Mouse (Mus musculus): Measurements from ENCODE around the gene Plcb4.

Plcb4 gene

DNA sequence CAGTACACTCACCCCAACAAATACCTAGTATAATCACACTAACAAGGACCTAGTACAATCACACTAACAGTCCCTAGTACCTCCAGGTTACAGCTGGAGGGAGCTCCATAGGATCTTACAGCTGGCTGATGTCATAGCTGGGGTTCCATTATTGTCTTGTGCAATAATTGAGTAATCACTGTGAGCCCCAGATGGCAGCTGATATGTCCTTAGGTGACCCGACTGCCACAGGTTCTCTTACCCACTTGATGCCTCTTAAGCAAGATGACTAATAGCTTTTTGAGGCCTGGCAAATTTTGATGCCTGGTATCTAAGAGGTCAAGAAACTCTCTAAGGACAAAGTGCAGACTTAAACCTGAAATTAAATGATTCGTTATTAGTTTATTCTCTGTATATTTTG is 194.3 kb downstream of the Plcb4 start:
- DNase-seq (ENCODE audit: low spot score in 2 of 2) = no peak

DNA sequence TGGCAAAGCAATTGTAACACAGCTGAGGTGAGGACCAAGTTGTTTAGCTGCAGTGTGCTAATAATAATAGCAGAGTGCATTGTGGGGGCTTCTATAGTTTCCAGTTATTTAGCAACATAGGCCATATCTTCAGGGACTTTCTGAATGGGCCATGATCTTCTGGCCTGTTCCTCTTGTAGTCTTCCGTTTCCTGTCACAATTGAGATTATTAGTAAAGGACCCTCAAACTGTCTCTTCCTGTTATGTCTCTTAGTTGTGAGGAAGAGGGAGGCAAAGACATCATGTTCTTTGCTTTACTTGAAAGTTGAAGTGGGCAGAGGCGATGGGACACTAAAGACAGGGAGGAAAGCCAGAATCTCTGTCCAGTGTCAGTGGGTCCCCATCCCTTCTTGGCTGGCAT is 195.2 kb downstream of the Plcb4 start:
- DNase-seq (ENCODE audit: low spot score in 2 of 2) = no peak

DNA sequence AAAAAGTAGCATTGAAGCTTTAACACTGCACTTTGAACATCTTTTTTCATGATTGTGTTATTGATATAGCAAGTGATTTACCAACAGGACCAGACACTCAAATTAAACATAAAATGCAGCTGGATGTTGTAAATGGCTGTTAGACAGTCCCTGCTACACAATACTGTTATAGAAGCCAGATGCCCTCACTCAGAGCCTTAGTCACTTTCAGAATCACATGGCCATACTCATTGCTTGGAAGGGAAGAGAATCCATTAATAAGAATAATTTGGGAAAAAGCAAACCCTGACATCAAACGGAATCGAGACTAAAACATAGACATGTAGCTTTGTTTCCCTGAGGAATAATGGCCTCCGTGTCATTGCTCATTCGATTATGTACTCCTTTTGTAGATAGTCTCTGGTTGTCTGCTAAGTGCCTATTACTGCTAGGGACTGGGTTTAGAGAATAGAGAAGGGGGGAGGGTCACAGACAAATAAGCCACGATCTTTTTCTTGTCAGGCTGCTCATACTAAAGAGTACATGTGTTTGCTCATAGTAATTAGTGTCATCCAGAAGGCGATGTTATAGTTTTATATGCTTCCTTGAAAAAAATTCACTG is 197.2 kb downstream of the Plcb4 start:
- no peak for DNase-seq (ENCODE audit: low spot score in 2 of 2)

DNA sequence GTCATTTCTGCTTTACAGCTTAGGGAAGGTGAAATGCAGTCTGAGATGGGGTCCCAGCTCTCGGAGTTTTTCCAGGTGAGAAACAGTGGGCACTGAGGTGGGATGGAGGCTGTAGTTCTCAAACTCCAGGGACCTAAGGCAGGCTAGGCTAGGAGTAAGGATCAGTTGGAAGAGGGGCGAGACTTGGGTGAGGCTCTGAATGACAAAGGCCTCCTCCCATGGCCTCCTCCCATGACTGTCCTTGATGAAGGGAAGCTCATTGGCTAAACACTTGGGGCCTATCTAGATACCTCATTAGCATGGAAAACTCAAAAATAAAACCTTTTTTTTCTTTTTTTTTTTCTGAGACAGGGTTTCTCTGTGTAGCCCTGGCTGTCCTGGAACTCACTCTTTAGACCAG is 198.0 kb downstream of the Plcb4 start:
- no peak for DNase-seq (ENCODE audit: low spot score in 2 of 2)

DNA sequence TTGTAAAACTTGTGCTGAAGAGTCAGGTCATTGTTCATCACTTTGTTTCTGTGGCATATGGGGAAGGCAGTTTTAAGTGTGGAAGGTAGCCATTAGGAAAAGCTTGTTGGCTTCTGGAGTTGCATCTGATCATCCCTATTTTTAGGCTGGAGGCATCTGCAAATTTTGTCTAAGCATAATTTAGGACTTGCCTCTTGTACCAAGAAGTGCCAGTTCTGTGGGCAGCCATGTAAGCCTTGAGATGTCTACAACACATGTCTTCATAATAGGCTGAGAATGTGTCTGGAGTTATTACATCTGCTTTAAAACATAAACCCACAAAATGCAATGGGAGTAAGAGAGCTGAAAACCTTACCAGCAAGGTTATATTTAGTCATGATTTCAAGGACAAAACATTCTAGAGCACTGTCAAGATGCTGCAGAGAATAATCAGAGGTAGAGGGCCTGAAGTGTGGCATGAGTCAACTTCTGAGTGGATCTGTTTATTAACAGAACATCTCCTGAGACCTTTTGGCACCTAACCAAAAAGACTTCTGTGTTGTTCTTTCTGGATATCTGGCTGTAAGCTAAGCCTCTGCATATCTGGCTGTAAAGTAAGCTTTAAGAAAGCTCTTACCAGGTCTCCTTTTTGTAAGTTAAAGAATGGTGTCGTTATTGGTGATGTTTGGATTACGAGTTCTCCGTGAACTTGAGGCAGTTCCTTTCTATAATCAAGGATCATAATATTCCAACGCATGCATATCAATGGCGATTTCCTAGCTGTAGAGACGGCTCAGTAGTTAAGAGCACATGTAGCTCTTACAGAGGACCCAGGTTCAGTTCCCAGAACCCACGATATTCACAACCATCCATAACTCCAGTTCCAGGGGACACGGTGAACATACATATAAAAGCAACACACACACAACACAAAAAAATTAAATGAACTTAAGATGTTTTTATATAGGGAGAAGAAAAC is 203.0 kb downstream of the Plcb4 start:
- no peak for DNase-seq (ENCODE audit: low spot score in 2 of 2)

DNA sequence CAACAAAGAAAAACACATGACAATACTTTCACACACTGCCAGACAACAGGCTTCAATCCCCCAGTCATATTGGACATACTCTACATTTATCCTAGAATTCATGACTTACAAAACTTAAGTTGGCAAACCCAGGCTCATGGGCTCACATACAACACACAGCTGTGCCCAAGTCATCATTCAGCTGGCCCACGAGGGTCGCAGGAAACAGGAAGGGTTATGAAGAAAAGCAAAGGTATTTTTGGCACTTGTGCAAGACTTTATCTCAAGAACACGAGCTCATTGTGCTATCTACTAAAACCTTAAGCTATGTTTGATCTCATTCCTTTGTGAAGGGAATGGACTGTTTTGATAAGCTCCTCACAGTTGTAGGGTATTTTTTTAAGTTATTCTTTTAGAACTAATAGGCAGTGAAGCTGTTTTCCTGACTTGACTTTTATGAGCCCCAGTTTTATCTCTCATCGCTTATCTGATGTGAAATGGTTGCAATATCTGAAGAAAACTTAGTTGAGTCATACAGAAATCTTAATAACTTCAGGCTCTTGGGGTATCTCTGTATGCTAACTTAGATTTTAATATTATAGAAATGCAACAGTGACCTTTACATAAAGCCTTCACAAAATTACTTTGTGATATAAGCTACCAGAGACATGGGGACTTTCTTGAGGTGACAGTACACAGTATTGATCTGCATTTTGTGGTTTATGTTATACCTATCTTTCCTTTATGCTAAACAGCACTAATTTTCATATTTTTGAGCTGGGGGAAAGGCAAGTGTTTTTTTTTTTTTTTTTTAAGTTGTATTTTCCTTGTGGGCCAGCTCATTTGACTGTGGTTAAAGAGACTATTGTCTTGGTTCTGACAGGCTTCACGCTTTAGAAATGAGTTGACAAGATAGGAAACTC is 203.9 kb downstream of the Plcb4 start:
- no peak for DNase-seq (ENCODE audit: low spot score in 2 of 2)

DNA sequence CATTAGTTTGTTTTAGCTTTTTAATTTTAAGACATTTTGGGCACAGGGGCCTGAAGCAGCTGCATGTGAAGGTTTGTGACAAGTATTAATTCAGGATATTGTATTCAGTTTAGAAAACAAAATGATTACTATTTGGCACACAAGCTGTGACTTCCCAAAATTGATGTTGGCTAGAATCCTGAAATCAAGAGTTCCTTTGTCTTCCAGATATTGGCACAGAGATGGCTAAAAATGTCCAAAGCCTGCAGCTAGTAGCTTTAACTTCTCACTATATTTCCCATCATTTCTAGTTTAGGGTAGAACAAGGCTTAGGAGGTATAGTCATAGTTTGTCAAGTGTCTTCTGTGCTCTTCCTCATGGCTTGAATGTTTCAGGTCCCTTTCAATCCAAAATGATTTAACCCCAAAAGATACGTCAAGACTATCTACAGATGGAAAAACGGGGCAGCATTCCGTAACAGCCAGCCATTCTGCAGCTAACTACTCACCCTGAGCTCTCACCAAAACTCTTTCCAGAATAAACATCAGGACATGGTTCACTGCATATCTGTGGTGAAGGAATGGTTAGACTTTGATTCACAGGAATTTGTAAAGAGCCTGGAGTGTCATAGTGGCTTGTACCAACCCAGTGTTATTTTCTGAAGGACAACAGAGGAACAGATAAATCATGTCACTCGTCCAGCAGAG is 204.7 kb downstream of the Plcb4 start:
- no peak for DNase-seq (ENCODE audit: low spot score in 2 of 2)

DNA sequence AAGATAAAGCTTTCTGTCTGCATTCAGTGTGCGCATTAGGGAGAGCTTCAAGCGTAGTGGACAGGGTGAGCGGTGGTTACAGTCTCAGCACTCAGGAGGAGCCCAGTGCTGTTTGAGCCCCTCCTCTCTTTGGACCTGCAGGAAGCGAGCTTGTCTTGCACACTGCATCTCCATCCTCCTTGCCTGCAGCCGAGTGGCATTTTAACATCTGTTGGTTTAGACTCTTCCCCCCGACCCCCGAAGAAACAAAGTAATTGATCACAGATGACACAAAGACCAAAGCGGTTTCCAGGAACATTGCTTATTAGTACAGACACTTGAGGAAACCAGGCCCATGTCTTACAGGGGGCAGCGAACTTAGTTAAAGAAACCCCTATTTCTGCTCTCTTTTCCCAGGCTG is 207.6 kb downstream of the Plcb4 start:
- DNase-seq (ENCODE audit: low spot score in 2 of 2) = no peak

DNA sequence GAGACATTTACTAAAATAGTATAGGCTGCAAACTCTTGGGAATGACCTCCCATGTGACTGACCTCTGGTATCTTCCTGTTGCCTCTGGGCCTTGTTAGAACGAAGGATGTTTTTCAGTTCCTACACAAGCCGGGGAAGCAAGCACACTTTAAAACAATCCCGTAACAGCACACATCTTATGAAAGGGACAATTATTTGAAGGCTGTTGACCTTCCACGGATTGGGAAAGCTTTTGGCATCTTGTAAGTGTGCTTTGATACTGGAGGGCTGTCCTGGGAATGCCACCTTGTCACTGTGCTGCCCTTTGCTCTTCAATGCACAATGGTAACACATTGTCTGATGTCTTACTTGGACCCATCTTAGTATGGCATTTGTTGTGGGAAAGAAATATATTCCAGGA is 208.0 kb downstream of the Plcb4 start:
- DNase-seq (ENCODE audit: low spot score in 2 of 2) = no peak

DNA sequence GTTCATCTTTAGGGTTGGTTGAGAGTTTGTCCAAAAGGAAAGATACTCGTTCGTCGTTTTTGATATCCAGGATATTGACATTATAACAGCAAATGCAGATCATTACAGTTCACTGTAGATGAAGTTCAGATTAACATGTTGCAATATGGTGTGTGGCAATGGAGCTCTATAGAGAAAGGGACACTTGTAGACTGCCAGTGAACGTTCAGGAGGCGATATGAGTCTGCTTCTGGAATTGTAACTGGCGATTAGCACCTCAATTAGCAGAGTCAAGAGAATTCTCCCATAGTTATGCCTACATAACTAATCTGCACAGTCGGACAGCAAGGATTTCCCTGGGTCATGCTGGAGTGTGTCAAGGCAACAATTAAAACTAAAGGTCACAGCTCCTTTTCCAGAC is 210.8 kb downstream of the Plcb4 start:
- DNase-seq (ENCODE audit: low spot score in 2 of 2) = no peak

DNA sequence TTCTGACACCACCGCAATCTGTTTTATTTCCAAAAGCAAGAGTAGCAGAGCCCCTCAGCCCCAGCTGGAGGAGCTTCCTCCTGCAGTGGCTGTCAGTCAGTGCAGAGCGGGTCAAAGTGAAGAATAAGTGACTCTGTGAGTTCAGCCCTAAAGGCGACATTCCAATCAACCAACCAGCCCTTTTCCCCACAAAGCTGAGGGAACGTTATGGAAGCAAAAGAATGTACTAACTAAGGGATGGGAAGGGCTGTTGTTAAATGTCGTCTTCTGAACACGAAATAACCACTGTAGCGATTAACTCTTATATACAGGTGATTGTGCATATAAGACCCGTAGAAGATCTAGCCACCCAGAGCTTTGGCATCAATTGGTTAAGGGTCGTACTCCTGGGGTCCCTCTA is 214.3 kb downstream of the Plcb4 start:
- DNase-seq (ENCODE audit: low spot score in 2 of 2) = no peak

DNA sequence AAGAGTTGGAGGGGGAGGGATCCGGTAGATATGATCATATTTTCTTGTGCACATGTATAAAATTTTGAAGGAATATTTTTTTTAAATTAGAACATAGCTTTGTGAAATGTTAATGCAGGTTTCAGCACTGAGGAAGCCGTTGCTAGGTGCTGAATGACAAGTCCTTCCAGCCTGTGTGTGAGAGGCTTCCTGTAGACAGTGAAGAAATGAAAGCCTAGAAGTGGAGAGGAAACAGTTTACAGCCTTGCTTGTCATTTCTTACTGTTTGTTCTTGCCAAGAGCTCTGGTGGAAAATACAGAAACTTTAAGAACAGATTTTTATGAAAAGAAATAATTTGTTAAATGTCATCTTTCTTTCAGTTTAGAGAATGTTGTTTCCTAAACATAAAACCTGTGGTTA is 214.9 kb downstream of the Plcb4 start:
- no peak for DNase-seq (ENCODE audit: low spot score in 2 of 2)

DNA sequence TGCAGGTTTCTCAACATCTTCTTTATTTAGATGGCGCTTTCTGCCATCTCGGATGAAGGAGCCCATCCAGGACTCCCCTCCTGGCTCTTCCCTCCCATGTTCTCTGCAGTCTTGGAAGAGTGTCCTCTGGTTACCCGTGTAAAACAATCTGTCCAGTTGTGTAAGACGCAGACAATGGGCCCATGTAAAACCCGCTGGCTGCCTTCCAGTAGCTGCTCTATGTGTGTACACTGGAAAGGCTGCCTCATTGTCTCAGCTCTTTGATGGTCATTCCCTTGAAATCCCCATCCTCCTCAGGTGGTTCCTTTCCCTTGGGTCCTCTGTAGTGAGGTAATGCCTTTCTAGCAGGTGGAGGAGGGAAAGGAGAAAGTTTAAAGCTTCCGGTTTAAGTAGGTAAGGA is 216.7 kb downstream of the Plcb4 start:
- no peak for DNase-seq (ENCODE audit: low spot score in 2 of 2)

DNA sequence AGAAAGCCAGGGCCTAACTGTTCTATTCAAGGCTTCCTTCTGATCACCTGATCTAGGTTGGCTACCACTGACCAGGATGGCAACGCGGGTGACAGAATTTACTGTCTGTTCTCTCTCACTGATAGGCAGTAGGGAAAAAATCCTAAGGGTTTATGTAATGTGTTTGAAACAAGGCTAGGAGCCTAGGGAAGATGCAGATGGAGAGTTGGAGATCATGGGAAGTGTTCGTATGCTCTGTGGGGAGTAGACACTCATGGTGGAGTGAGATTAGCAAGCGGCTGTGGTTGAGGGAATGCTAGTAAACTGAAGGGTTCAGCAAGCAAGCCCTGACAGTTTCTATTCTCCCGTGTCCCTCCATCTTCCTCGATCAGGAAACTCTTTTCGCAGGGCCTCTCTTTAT is 220.5 kb downstream of the Plcb4 start:
- DNase-seq (ENCODE audit: low spot score in 2 of 2) = no peak

DNA sequence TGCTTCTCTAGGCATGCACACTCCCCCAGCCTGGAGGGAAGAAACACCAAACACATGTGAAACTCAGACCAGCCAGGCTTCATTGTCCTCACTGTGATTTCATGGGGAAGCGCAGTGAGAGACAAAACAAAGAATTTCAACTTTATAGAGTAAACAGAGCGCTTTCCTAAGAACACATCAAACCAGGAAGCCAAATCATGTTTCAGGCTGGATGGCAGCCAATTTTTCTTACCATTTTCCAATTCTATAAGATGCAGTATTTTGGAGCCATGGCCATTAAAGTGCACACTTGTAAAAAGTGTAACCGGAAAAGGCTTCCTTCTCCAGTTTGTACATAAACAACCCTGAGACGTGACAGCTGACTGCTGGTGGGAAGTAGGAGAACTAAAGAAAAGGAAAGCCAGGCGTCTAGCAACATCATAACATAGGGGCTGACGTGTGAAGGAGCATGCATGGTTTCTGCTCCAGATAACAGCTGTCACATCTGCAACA is 221.5 kb downstream of the Plcb4 start:
- no peak for DNase-seq (ENCODE audit: low spot score in 2 of 2)

DNA sequence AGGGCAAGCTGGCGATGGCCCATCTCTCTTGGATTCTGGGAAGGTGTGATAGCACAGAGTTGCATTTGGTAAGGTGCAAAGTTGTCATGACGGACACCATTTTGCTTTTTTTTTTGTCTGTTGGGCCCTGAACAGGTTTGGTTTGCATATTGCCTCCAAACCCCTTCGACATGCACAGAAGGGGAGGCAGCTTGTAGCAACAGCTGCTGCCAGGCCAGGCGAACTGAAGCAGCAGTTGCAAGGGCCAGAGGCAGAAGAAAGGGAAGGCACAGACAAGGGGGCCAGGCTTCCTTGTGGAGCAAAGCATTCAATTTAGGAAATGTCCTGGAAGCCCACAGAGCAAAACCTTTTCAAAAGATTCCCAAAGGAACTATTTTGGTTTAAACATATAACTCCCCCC is 224.5 kb downstream of the Plcb4 start:
- no peak for DNase-seq (ENCODE audit: low spot score in 2 of 2)

DNA sequence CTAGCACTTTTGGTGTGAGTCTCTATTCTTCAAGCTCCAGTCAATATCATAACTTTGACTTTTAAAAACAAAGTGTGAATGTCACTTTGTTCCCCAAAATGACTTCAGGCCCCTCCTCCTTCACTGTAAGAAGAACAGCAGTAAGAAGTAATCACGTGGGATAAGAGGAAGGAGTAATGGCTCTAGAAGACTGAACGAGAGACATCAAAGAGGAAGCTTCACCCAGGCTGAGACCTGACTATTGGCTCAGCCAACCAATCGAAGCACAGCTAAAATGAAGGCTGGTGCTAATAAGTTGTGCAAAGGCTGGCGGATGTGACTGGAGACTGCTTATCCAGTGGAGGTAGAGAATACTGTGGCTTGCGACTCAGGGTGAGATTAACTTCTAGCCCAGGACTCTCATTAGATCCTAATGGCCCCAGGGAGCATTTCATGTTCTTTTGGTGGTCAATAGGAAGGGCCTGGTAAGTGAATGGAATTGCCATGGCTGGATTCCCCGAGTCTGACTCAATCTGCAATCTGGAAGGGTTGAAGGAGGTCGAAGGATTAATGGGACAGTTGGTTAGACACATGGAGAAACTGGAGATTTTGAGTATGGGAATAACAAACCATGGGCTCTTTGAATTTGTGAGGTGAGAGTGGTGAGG is 225.8 kb downstream of the Plcb4 start:
- DNase-seq (ENCODE audit: low spot score in 2 of 2) = no peak

DNA sequence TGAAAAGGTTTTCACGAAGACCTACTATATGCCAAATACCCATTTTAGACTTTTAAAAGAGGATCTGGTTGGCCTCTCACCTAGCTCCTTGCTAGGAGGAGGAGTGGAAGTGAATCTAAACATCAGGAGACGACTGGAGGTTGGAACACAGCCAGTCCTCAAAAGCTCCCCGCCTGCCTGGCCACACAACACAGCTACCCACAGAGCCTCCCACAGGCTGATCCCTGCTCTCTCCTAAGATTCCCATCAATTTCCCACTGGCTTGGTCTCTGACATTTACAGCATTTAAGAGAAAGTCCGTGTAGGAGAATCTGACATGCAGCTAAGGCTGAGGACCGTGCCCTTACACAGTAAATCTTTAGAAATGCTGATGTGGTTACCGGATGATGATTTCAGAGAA is 226.8 kb downstream of the Plcb4 start:
- DNase-seq (ENCODE audit: low spot score in 2 of 2) = no peak

DNA sequence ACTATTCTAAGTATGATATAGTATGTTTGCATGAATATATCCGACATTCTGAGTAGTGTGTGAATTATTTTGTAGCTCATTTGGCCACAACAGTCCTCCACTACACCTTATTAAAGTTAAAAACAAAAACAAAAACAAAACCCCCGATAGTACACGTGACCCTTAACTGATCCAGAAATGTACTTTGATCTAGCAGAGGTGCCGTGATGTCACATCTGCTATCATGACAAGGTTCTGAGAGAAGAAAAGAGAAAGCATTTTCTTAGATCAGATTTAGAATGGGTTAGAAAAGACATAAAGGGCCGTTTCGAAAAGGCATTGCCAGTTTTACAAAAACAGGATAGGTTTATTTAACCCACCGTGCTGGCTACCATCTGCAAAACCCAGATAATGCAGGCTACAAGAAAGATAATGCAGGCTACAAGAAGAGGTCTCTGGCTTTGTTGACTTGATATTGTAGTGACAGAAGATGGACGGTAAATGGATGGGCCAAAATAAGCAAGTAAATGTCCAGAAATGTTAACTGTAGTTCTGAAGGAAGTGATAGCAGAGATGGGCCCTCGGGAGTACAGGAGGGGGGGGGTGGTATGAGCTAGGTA is 227.4 kb downstream of the Plcb4 start:
- no peak for DNase-seq (ENCODE audit: low spot score in 2 of 2)

DNA sequence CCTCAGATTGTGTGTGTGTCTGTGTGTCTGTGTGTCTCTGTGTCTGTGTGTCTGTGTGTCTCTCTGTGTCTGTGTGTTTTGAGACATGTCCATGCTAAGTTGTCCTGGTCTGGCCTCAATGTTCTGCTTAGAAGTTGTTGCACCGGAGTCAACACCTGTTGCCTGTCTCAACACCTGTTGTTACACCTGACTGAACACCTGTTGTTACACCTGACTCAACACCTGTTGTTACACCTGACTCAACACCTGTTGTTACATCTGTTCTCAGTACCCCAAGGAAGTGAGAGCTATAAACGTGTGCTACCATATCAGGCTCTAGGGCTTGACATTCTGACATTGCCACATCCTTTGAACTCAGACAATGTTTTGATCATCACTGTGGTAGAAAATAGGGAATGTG is 229.0 kb downstream of the Plcb4 start:
- no peak for DNase-seq (ENCODE audit: low spot score in 2 of 2)

DNA sequence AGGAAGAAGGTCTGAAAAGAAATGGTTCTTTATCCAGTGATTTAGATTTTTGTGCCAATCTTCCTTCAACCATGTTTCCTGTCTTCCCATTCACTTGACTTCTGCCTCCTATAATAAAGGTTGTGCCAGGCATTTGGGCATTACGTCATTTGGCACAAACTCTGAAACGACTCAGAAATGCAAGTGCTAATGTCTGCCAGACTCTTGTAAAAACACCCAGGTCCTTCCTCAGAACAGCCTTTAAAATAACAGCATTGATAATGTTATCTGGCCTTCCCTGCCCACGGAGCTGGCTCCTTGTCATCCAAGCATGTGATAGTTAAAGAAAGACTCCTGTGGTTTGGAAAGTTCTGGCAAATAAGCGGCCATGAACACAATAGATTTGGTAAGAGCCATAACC is 229.4 kb downstream of the Plcb4 start:
- no peak for DNase-seq (ENCODE audit: low spot score in 2 of 2)
